Mouse (Mus musculus) midbrain, embryonic 10.5 days (tissue): ENCODE results near the gene Ciita. TPM values are rescaled to one million over a fixed set of nuclear protein-coding genes. Genes with fewer than 3 reads are reported as not detected.

Experiments used
- DNase-seq: peaks from one replicate; pipeline ENCODE4 v3.0.0-alpha.2; 2017; ENCODE audit warnings: low spot score
- H3K27ac ChIP-seq: fragments of 300-500 bp; sonication (generic); replicated peaks from 2 replicates; pipeline ENCODE4 v1.5.1; 2016; ENCODE audit warnings: mild to moderate bottlenecking
- H3K27me3 ChIP-seq: fragments of 300-500 bp; sonication (generic); 2 replicates; pipeline ENCODE4 v1.6.1; 2016; ENCODE audit warnings: low read depth, mild to moderate bottlenecking; ENCODE audit not compliant: poor library complexity, severe bottlenecking
- H3K36me3 ChIP-seq: fragments of 300-500 bp; sonication (generic); 2 replicates; pipeline ENCODE4 v1.6.1; 2016; ENCODE audit warnings: mild to moderate bottlenecking, moderate library complexity
- H3K4me1 ChIP-seq: fragments of 300-500 bp; sonication (generic); 2 replicates; pipeline ENCODE4 v1.6.1; 2016
- H3K4me3 ChIP-seq: fragments of 300-500 bp; sonication (generic); 2 replicates; pipeline ENCODE4 v1.5.1; 2016; ENCODE audit warnings: mild to moderate bottlenecking, moderate library complexity
- H3K9me3 ChIP-seq: fragments of 300-500 bp; sonication (generic); replicated peaks from 2 replicates; pipeline ENCODE4 v1.6.1; 2016; ENCODE audit warnings: mild to moderate bottlenecking
- WGBS: fragments of 180-500 bp; shearing (Covaris S2); methylation state at CpG from one replicate; pipeline ENCODE4 v1.1.7; 2016; 5-methylcytosine and 5-hydroxymethylcytosine counted together
- polyA plus RNA-seq: library from polyadenylated mRNA; unstranded; fragments of >200 nt; fragmentation: Nextera tagmentation; extraction: Ambion mirVana; gene quantifications from 2 replicates; pipeline ENCODE4 v1.2.1, GENCODE M21; 2016

Ciita gene
- polyA plus RNA-seq, 1 experiment from 2014 or later: 0.16 TPM

DNA sequence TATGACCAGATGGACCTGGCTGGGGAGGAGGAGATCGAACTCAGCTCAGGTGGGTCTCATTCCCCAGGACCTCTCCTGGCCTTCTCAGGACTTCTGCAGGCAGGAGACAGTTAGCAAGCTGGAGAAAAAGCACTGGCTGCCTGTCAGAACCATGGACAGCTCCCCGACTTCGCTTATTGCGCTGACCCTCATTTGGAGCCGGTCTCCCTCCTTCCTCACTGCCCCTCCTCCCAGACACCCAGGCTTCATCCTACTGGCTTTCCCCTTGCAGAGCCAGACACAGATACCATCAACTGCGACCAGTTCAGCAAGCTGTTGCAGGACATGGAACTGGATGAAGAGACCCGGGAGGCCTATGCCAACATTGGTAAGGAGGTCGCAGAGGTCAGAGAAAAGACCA is 22.0 kb downstream of the Ciita start:
- no peaks in the 10 kb centered on the region for H3K36me3 ChIP-seq
- H3K4me3 ChIP-seq: no peak overlapping the region
- H3K27me3 ChIP-seq: no peaks in the 10 kb centered on the region
- WGBS: 15% methylated on average over 8 of the region's 8 CpGs
- peak; percentile 49 for DNase-seq
- H3K4me1 ChIP-seq: no peaks in the 10 kb centered on the region
- no peaks in the 10 kb centered on the region for H3K9me3 ChIP-seq
- no peak overlapping the region for H3K27ac ChIP-seq

DNA sequence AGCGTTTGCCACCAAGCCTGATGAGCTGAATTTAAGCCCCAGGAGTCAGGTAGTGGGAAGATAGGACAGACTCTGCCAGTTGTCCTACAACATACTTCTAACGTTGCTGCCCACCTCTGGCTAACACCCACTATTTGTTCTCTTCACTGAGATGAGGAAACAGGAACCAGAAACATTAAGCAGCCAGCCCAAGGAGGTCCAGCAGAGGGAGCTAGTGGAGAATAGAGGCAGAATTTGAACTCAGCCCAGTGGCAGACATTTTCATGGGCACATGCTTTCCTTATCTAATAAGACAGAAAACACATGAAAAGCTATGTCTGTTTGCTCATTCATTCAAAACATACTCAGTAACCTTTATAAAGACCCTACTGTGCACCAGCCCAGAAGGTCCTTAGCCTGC is 23.2 kb downstream of the Ciita start:
- no peak for DNase-seq
- no peak overlapping the region for H3K4me3 ChIP-seq
- 72% methylated on average over 2 of the region's 2 CpGs for WGBS
- no peaks in the 10 kb centered on the region for H3K4me1 ChIP-seq
- H3K36me3 ChIP-seq: no peaks in the 10 kb centered on the region
- H3K27me3 ChIP-seq: no peaks in the 10 kb centered on the region
- H3K27ac ChIP-seq: no peak overlapping the region
- H3K9me3 ChIP-seq: no peaks in the 10 kb centered on the region

DNA sequence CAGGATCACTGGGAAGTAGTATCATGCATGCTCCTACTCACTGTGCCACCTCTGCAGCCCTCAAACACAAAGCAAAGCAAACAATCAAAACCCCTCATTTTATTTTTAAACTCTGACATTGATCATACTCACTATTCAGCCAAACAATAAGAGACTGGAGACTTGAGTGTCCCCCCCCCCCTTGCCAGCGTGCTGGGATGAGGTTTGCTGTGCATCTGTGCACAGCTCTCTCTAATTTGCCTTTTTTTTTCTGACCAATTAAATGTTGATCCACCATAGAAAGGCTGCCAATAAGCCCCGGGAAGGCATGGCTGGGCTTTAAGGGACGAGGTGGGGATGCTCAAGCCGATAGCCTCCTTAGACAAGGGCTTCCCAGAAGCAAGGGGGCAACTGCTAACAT is 27.6 kb downstream of the Ciita start:
- Histone ChIP-seq H3K4me1 (no peaks in the 10 kb centered on the region), H3K4me3 (no peak overlapping the region), H3K27me3 (no peaks in the 10 kb centered on the region), H3K9me3 (no peaks in the 10 kb centered on the region), H3K27ac (no peak overlapping the region), H3K36me3 (no peaks in the 10 kb centered on the region)
- DNase-seq: no peak
- WGBS: 76% methylated on average over 4 of the region's 4 CpGs

DNA sequence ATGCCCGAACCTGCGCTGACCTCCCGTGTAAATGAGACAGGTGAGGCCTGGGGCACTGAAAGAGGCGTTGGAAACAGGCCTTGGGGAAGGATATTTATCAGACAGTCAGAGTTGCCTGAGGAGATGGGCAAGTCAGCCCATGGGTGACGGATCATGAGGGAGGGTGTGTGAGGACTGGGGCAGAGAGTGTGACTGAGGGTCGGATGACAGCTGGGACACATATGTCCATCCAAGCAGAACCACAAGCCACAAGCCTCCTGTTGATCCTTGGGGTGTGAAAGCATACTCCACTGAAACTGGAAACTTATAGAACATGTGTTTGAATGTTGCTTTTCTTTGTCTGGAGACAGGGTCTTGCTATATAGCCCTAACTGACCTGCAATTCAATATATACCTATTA is 28.8 kb downstream of the Ciita start:
- no peak overlapping the region for H3K4me3 ChIP-seq
- H3K4me1 ChIP-seq: no peaks in the 10 kb centered on the region
- H3K9me3 ChIP-seq: no peaks in the 10 kb centered on the region
- no peak overlapping the region for H3K27ac ChIP-seq
- H3K36me3 ChIP-seq: no peaks in the 10 kb centered on the region
- WGBS: 70% methylated on average over 6 of the region's 6 CpGs
- DNase-seq: no peak
- no peaks in the 10 kb centered on the region for H3K27me3 ChIP-seq

DNA sequence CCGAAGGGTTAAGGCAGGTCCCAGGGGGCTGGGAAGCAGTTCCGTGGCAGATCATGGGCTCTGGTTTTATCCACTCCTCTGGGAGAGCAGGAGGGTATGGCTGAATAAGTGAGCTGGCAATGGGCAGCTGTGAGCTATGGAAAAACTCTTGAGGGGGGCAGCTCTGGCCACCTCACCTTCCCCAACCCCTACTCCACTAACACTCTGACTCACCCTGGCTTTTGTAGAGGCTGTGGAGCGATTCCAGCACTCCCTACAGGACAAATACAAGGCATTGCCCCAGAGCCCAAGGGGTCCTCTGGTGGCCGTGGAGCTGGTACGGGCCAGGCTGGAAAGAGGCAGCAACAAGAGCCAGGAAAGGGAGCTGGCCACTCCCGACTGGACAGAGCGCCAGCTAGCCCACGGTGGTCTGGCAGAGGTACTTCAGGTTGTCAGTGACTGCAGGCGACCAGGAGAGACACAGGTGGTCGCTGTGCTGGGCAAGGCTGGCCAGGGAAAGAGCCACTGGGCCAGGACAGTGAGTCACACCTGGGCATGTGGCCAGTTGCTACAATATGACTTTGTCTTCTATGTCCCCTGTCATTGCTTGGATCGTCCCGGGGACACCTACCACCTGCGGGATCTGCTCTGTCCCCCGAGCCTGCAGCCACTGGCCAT is 30.7 kb downstream of the Ciita start:
- Histone ChIP-seq H3K27ac (no peak overlapping the region), H3K36me3 (no peaks in the 10 kb centered on the region), H3K9me3 (no peaks in the 10 kb centered on the region), H3K4me1 (no peaks in the 10 kb centered on the region), H3K4me3 (no peak overlapping the region), H3K27me3 (no peaks in the 10 kb centered on the region)
- no peak for DNase-seq
- WGBS: 60% methylated on average over 14 of the region's 14 CpGs

DNA sequence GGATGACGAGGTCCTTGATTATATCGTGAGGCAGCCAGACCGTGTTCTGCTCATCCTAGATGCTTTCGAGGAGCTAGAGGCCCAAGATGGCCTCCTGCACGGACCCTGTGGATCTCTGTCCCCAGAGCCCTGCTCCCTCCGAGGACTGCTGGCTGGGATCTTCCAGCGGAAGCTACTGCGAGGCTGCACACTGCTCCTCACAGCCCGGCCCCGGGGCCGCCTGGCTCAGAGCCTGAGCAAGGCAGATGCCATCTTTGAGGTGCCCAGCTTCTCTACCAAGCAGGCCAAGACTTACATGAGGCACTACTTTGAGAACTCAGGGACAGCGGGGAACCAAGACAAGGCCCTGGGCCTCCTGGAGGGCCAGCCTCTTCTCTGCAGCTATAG is 31.3 kb downstream of the Ciita start:
- 85% methylated on average over 12 of the region's 12 CpGs for WGBS
- H3K9me3 ChIP-seq: no peaks in the 10 kb centered on the region
- DNase-seq: no peak

DNA sequence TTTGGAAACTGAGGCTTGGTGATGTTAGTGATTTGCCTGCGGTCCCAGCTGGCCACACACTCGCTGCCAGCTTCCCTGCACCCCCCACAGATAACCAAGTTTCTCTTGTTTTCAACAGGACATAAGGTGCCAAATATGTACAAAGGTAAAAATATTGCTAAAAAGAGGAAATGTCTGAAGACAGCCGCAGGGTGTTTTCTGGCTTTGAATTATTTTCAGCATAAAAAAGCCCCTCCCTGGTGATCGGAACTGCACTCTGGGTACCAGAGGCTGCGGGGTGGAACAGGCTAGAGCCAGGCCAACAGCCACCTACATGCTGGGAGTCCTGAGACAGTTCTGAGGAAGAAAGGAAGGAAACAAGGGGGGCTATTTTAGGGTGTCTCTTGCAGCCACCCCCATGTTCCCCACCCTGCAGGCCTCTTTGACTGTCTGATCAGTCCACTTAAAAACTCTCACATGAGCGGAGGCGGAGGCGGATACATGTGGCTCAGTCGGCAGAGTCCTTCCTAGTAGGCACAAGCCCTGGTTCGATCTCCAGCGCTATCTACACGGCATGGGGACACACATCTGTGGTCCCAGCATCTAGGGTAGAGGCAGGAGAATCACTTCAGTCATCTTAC is 36.2 kb downstream of the Ciita start:
- Histone ChIP-seq H3K27ac (no peak overlapping the region), H3K4me3 (no peak overlapping the region), H3K4me1 (no peaks in the 10 kb centered on the region), H3K9me3 (no peaks in the 10 kb centered on the region), H3K36me3 (no peaks in the 10 kb centered on the region), H3K27me3 (no peaks in the 10 kb centered on the region)
- DNase-seq: no peak
- 89% methylated on average over 12 of the region's 12 CpGs for WGBS

More for the DNA sequence above, 31.3 kb downstream of the Ciita start:
- Histone ChIP-seq H3K27me3 (no peaks in the 10 kb centered on the region), H3K36me3 (no peaks in the 10 kb centered on the region), H3K4me3 (no peak overlapping the region), H3K4me1 (no peaks in the 10 kb centered on the region), H3K27ac (no peak overlapping the region)

DNA sequence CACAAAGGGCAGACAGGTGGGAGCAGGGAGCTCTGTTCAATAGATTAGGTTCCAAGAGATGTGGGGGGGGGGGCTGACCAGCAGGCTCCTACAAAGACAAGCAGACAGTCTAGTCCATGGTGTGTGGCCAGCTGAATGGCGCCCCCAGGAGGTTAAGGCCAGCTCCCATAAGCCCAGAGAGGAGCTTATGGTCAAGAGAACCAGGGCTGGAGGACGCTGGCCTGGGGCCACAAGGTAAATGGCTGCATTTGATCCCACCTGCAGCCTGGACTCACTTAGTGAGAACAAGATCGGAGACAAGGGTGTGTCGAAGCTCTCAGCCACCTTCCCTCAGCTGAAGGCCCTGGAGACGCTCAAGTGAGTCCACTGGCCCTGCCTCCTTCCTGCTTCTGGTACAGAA is 38.2 kb downstream of the Ciita start:
- no peaks in the 10 kb centered on the region for H3K27me3 ChIP-seq
- H3K36me3 ChIP-seq: no peaks in the 10 kb centered on the region
- no peaks in the 10 kb centered on the region for H3K4me1 ChIP-seq
- DNase-seq: no peak
- no peak overlapping the region for H3K4me3 ChIP-seq
- 61% methylated on average over 5 of the region's 5 CpGs for WGBS
- no peak overlapping the region for H3K27ac ChIP-seq
- no peaks in the 10 kb centered on the region for H3K9me3 ChIP-seq

DNA sequence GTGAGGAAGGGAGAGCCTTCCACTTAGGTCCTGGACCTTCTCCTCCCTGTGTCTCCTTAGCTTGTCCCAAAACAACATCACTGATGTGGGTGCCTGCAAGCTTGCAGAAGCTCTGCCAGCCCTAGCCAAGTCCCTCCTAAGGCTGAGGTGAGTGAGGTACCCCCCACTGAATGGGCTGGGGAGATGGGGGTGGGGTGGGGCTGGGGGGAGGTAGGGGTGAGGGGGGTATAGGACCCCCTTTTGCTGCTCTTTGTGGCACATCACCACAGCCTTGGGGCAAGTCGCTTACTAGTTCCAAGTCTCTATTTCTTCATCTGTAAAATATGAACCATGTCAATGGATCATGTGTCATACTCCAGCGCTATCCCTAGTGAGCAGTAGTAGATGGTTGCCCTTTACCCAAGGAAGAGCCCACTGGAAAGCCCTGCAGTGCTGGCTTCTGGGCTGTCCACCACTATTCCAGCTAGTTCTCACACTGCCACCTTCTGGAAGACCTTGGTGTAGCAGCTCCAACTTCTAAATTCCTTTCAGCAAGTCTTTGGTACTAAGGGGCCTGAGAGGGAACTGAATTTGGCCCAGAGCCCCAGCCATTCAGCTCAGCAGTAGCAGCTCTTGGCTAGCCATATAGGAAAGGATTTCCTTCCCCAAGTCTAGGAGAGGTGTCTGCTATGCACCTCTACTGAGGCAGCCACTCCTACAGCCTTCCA is 41.2 kb downstream of the Ciita start:
- Histone ChIP-seq H3K27me3 (no peaks in the 10 kb centered on the region), H3K27ac (no peak overlapping the region), H3K36me3 (no peaks in the 10 kb centered on the region), H3K4me1 (no peaks in the 10 kb centered on the region), H3K9me3 (no peaks in the 10 kb centered on the region), H3K4me3 (no peak overlapping the region)
- DNase-seq: peak; percentile 77
- WGBS: 37% methylated on average over 2 of the region's 2 CpGs

DNA sequence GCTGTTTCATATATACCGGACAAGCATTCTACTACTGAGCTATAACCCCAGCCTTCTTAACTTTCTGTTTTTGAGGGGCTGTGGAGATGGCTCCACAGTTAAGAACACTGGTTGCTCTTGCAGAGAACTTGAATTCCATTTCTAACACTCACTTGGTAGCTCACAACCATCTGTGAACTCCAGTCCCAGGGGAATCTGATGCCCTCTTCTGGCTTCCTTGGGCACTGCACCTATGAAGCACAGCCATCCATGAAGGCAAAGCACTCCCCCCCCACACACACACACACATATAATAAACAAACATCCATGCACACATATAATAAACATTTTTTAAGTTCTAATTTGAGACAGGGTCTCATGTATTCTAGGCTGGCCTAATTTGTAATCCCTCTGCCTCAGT is 43.0 kb downstream of the Ciita start:
- Histone ChIP-seq H3K27me3 (no peaks in the 10 kb centered on the region), H3K9me3 (no peaks in the 10 kb centered on the region), H3K36me3 (no peaks in the 10 kb centered on the region), H3K4me1 (no peaks in the 10 kb centered on the region), H3K4me3 (no peak overlapping the region), H3K27ac (no peak overlapping the region)
- DNase-seq: peak; percentile 55
- WGBS: 73% methylated on average over 1 of the region's 1 CpGs

DNA sequence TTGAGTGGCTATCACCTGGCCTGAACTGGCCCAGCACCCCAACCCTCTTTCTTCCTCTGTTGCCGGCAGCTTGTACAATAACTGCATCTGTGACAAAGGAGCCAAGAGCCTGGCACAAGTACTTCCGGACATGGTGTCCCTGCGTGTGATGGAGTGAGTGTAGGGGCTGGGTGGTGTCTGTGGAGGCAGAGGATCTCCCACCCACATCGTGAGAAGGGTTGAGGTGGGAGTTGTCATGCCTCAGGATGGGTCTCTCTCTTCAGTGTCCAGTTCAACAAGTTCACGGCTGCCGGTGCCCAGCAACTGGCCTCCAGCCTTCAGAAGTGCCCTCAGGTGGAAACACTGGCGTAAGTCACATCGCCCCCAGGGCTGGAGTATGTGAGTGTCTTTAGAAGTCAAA is 43.8 kb downstream of the Ciita start:
- no peaks in the 10 kb centered on the region for H3K27me3 ChIP-seq
- no peak for DNase-seq
- no peaks in the 10 kb centered on the region for H3K36me3 ChIP-seq
- 93% methylated on average over 8 of the region's 8 CpGs for WGBS
- H3K9me3 ChIP-seq: no peaks in the 10 kb centered on the region
- no peaks in the 10 kb centered on the region for H3K4me1 ChIP-seq
- no peak overlapping the region for H3K4me3 ChIP-seq
- H3K27ac ChIP-seq: no peak overlapping the region

DNA sequence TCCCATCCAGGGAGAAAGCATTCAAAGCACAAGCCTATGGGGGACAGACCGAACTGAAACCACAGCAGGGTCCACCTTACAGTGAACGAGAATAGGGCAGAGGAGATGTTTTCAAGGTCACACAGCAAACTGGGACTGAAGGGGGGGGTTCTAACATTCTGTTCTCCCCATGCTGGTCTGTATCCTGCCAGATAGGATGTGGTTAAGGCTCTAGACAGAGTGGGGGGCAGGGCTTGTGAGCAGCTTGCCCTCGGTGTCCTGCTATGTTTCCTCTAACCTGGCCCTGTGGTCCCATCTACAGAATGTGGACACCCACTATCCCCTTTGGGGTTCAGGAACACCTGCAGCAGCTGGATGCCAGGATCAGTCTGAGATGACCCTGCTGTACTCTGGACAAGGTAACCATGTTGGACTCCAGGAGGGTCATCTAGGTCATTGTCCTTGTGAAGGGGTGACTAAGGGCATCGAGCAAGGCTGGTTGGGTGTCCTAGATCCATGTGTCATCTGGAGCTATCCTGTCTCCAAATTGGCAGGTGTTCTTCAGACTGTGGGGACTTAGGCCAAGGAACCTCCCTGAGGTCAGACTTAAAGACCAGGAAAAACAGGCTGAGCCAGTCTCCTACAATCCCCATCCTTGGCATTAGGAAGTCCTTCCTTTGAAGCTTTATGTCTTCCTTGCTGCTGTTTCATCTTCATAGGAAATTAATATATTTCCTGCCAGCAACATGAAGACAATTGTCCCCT is 45.2 kb downstream of the Ciita start:
- no peak for DNase-seq
- 84% methylated on average over 4 of the region's 4 CpGs for WGBS
- H3K27ac ChIP-seq: no peak overlapping the region
- peaks cover 4% of the 10 kb centered on the region for H3K36me3 ChIP-seq
- H3K4me3 ChIP-seq: no peak overlapping the region
- no peaks in the 10 kb centered on the region for H3K4me1 ChIP-seq
- H3K9me3 ChIP-seq: no peaks in the 10 kb centered on the region
- no peaks in the 10 kb centered on the region for H3K27me3 ChIP-seq

DNA sequence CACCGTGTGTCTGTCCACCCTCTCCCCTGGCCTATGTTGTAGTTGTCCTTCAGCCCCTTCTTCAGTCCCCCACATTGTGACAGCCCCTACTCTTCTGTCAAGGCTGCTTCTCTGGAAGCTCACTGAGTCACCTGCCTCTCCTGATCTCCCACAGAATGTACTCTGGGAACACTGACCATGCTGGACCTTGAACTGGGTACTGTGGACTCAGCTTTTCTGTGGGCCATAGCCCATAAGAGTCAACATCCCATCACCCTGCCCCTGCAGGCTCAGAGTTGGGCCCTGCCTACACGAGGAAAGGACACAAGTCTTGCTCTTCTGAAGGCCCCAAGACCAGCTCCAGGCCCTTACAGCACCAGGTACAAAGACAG is 45.7 kb downstream of the Ciita start:
- no peak for DNase-seq
- Histone ChIP-seq H3K9me3 (no peaks in the 10 kb centered on the region), H3K4me3 (no peak overlapping the region), H3K27me3 (no peaks in the 10 kb centered on the region), H3K4me1 (no peaks in the 10 kb centered on the region), H3K27ac (no peak overlapping the region; the same call in 1 of the 2 replicates), H3K36me3 (peaks cover 10% of the 10 kb centered on the region)
- WGBS: 76% methylated on average over 2 of the region's 2 CpGs
